ENCODE assay signal across 21 mouse cellular contexts in genomic region chr9:78347004-78347403, GRCm38 (mm10). TPM values are rescaled to one million over a fixed set of nuclear protein-coding genes. Genes with fewer than 3 reads are reported as not detected.
DNase-seq lines count a peak whose midpoint lies in the region; ATAC-seq and TF ChIP-seq lines count a peak whose summit lies in the region.
"Had no signal": no experiment of that assay in that cellular context is flagged by ENCODE, and none has a peak within 500 bp of the region (broad histone marks: within the 10 kb centered on the region; RNA-seq: fewer than 3 reads in every experiment).

No protein-coding gene starts in this region.

- H3K4me3 ChIP-seq in embryonic facial prominence, embryonic 14.5 days (ENCODE audit: low read depth, low read length) = no peak overlapping the region
- H3K4me3 ChIP-seq in embryonic facial prominence, embryonic 10.5 days = no peak overlapping the region
- no peak overlapping the region for H3K4me3 ChIP-seq in lung, embryonic 14.5 days (ENCODE audit: low read depth, low read length)
- no peak overlapping the region for H3K4me3 ChIP-seq in intestine, postnatal 0 days (ENCODE audit: low read depth, low read length)
- H3K4me3 ChIP-seq in stomach, embryonic 15.5 days (replicated peaks) = no peak overlapping the region
- H3K4me3 ChIP-seq: heart, embryonic 15.5 days; hindbrain, embryonic 10.5 days; liver, embryonic 15.5 days; neural tube, embryonic 12.5 days had no signal

- no peaks in the 10 kb centered on the region for H3K36me3 ChIP-seq in embryonic facial prominence, embryonic 14.5 days (ENCODE audit: control insufficient read depth, insufficient read depth, low read length)
- no peaks in the 10 kb centered on the region for H3K36me3 ChIP-seq in embryonic facial prominence, embryonic 10.5 days (replicated peaks)
- no peaks in the 10 kb centered on the region for H3K36me3 ChIP-seq in lung, embryonic 14.5 days (ENCODE audit: insufficient read depth)
- no peaks in the 10 kb centered on the region for H3K36me3 ChIP-seq in intestine, postnatal 0 days (ENCODE audit: control insufficient read depth, insufficient read depth)
- H3K36me3 ChIP-seq in stomach, embryonic 15.5 days = no peaks in the 10 kb centered on the region
- H3K36me3 ChIP-seq: heart, embryonic 15.5 days; hindbrain, embryonic 10.5 days; liver, embryonic 15.5 days; neural tube, embryonic 12.5 days had no signal

- no peaks in the 10 kb centered on the region for H3K27me3 ChIP-seq in embryonic facial prominence, embryonic 14.5 days (replicated peaks; ENCODE audit: control insufficient read depth, insufficient read depth, low read length)
- H3K27me3 ChIP-seq in embryonic facial prominence, embryonic 10.5 days (replicated peaks; ENCODE audit: low read depth, poor library complexity, severe bottlenecking) = no peaks in the 10 kb centered on the region
- no peaks in the 10 kb centered on the region for H3K27me3 ChIP-seq in lung, embryonic 14.5 days (ENCODE audit: insufficient read depth, low read length)
- H3K27me3 ChIP-seq in intestine, postnatal 0 days (replicated peaks; ENCODE audit: control insufficient read depth, insufficient read depth, low read length) = no peaks in the 10 kb centered on the region
- H3K27me3 ChIP-seq in stomach, embryonic 15.5 days (replicated peaks) = no peaks in the 10 kb centered on the region
- H3K27me3 ChIP-seq: heart, embryonic 15.5 days; liver, embryonic 15.5 days; neural tube, embryonic 12.5 days had no signal

- 61% methylated on average over 3 of the region's 3 CpGs for WGBS in embryonic facial prominence, embryonic 14.5 days
- WGBS in embryonic facial prominence, embryonic 10.5 days = 69% methylated on average over 3 of the region's 3 CpGs
- 59% methylated on average over 3 of the region's 3 CpGs for WGBS in lung, embryonic 14.5 days
- WGBS in intestine, postnatal 0 days = 39% methylated on average over 3 of the region's 3 CpGs
- WGBS in stomach, embryonic 15.5 days = 41% methylated on average over 3 of the region's 3 CpGs

- no peak overlapping the region for H3K27ac ChIP-seq in embryonic facial prominence, embryonic 14.5 days (replicated peaks; ENCODE audit: low read depth, low read length)
- H3K27ac ChIP-seq in embryonic facial prominence, embryonic 10.5 days (replicated peaks) = no peak overlapping the region
- no peak overlapping the region for H3K27ac ChIP-seq in lung, embryonic 14.5 days (ENCODE audit: low read depth)
- no peak overlapping the region for H3K27ac ChIP-seq in intestine, postnatal 0 days (ENCODE audit: low read depth, low read length)
- H3K27ac ChIP-seq in stomach, embryonic 15.5 days = no peak overlapping the region
- H3K27ac ChIP-seq: heart, embryonic 15.5 days; hindbrain, embryonic 10.5 days; liver, embryonic 15.5 days; neural tube, embryonic 12.5 days had no signal

- DNase-seq in embryonic facial prominence, embryonic 14.5 days (ENCODE audit: low spot score) = no peak
- no peak for DNase-seq in embryonic facial prominence, embryonic 10.5 days (ENCODE audit: low spot score)
- peak; percentile 3 for DNase-seq in lung, embryonic 14.5 days
- DNase-seq in lung, postnatal 4 days = no peak
- DNase-seq in gastrocnemius, postnatal 10 days = no peak
- no peak for DNase-seq in cerebellum, postnatal 14 days
- DNase-seq: cerebellum, postnatal 25 days; layer of hippocampus, postnatal 36 days; left cerebral cortex, postnatal 4 days; right cerebral cortex, postnatal 25 days had no signal

- peak; percentile 50; the same call in 1 of the 2 replicates for ATAC-seq in embryonic facial prominence, embryonic 14.5 days (ENCODE audit: low read depth)
- ATAC-seq in lung, embryonic 14.5 days (ENCODE audit: insufficient read depth) = no peak
- ATAC-seq in intestine, postnatal 0 days = peak; percentile 52
- ATAC-seq in stomach, embryonic 15.5 days (ENCODE audit: insufficient read depth, low FRiP score, low read depth) = peak; percentile 76
- ATAC-seq: activated CD4-positive, CD25-positive, alpha-beta regulatory T cell, adult 4 months had no signal

- no peak for TF ChIP-seq CTCF in lung, embryonic 14.5 days (IDR thresholded peaks at IDR 0.05; ENCODE audit: low read depth)
- no peak for TF ChIP-seq CTCF in intestine, postnatal 0 days (IDR thresholded peaks at IDR 0.05; ENCODE audit: low read depth)

- H3K4me1 ChIP-seq in embryonic facial prominence, embryonic 14.5 days (ENCODE audit: control insufficient read depth, insufficient read depth, low read length) = no peaks in the 10 kb centered on the region
- no peaks in the 10 kb centered on the region for H3K4me1 ChIP-seq in embryonic facial prominence, embryonic 10.5 days
- H3K4me1 ChIP-seq in lung, embryonic 14.5 days (ENCODE audit: insufficient read depth) = no peaks in the 10 kb centered on the region
- no peaks in the 10 kb centered on the region for H3K4me1 ChIP-seq in intestine, postnatal 0 days (replicated peaks; ENCODE audit: control insufficient read depth, insufficient read depth, low read length)
- H3K4me1 ChIP-seq in stomach, embryonic 15.5 days = no peaks in the 10 kb centered on the region
- H3K4me1 ChIP-seq: heart, embryonic 15.5 days; hindbrain, embryonic 10.5 days; liver, embryonic 15.5 days; neural tube, embryonic 12.5 days had no signal

- H3K9me3 ChIP-seq in embryonic facial prominence, embryonic 14.5 days (ENCODE audit: control insufficient read depth, low read length) = no peaks in the 10 kb centered on the region
- H3K9me3 ChIP-seq in embryonic facial prominence, embryonic 10.5 days = no peaks in the 10 kb centered on the region
- H3K9me3 ChIP-seq in lung, embryonic 14.5 days (ENCODE audit: low read depth, low read length) = no peaks in the 10 kb centered on the region
- H3K9me3 ChIP-seq in intestine, postnatal 0 days (ENCODE audit: control insufficient read depth) = no peaks in the 10 kb centered on the region
- no peaks in the 10 kb centered on the region for H3K9me3 ChIP-seq in stomach, embryonic 15.5 days
- H3K9me3 ChIP-seq: heart, embryonic 15.5 days; hindbrain, embryonic 10.5 days; liver, embryonic 15.5 days; neural tube, embryonic 12.5 days had no signal

- no peak overlapping the region for H3K4me2 ChIP-seq in embryonic facial prominence, embryonic 14.5 days (ENCODE audit: low read depth, low read length)
- no peak overlapping the region for H3K4me2 ChIP-seq in lung, embryonic 14.5 days
- H3K4me2 ChIP-seq in intestine, postnatal 0 days (replicated peaks; ENCODE audit: low read depth) = peak overlapping the region; percentile 27; the same call in 1 of the 2 replicates
- H3K4me2 ChIP-seq in stomach, embryonic 15.5 days = no peak overlapping the region
- H3K4me2 ChIP-seq: heart, embryonic 15.5 days; liver, embryonic 15.5 days; neural tube, embryonic 12.5 days had no signal

- no peak overlapping the region for H3K9ac ChIP-seq in embryonic facial prominence, embryonic 14.5 days (ENCODE audit: low read depth, low read length)
- H3K9ac ChIP-seq in lung, embryonic 14.5 days = no peak overlapping the region
- H3K9ac ChIP-seq in intestine, postnatal 0 days (ENCODE audit: low read depth, low read length) = no peak overlapping the region
- H3K9ac ChIP-seq in stomach, embryonic 15.5 days = no peak overlapping the region
- H3K9ac ChIP-seq: heart, embryonic 15.5 days; liver, embryonic 15.5 days; neural tube, embryonic 12.5 days had no signal

RNA-seq across cellular contexts. Expression of gene Gsta2, which starts 8.6 kb away (rescaled TPM):
- polyA plus RNA-seq in embryonic facial prominence, embryonic 14.5 days (2014; fragmentation: Nextera tagmentation; extraction: Ambion mirVana) = 4.9 and 5.5 TPM in 2 replicates
- not detected in 2 replicates for polyA plus RNA-seq in embryonic facial prominence, embryonic 10.5 days (2016; fragmentation: Nextera tagmentation; extraction: Ambion mirVana)
- polyA plus RNA-seq in lung, embryonic 14.5 days (2014; fragmentation: Nextera tagmentation; extraction: Ambion mirVana) = 0.21 TPM in 1 of 2 replicates, not detected in the other
- polyA plus RNA-seq in intestine, postnatal 0 days (2015; fragmentation: Nextera tagmentation; extraction: Ambion mirVana) = 94.5 and 130 TPM in 2 replicates
- polyA plus RNA-seq in stomach, embryonic 15.5 days (2015; fragmentation: Nextera tagmentation; extraction: Ambion mirVana) = 9.6 and 11.7 TPM in 2 replicates
- not detected for total RNA-seq in gastrocnemius, postnatal 10 days (2021)
- total RNA-seq: CH12.LX; layer of hippocampus, postnatal 36 days; left cerebral cortex, postnatal 4 days had no signal
- polyA plus RNA-seq: activated CD4-positive, CD25-positive, alpha-beta regulatory T cell, adult 4 months; embryonic facial prominence, embryonic 11.5 days; heart, embryonic 15.5 days; hindbrain, embryonic 10.5 days; neural tube, embryonic 12.5 days had no signal

RNA-seq across cellular contexts. Expression of gene Omt2b, which starts 19.6 kb away (rescaled TPM):
- not detected in 2 replicates for polyA plus RNA-seq in embryonic facial prominence, embryonic 14.5 days (2014; fragmentation: Nextera tagmentation; extraction: Ambion mirVana)
- polyA plus RNA-seq in embryonic facial prominence, embryonic 10.5 days (2016; fragmentation: Nextera tagmentation; extraction: Ambion mirVana) = not detected in 2 replicates
- polyA plus RNA-seq in lung, embryonic 14.5 days (2014; fragmentation: Nextera tagmentation; extraction: Ambion mirVana) = not detected in 2 replicates
- polyA plus RNA-seq in intestine, postnatal 0 days (2015; fragmentation: Nextera tagmentation; extraction: Ambion mirVana) = not detected in 2 replicates
- not detected in 2 replicates for polyA plus RNA-seq in stomach, embryonic 15.5 days (2015; fragmentation: Nextera tagmentation; extraction: Ambion mirVana)
- total RNA-seq in gastrocnemius, postnatal 10 days (2021) = not detected
- total RNA-seq: CH12.LX; layer of hippocampus, postnatal 36 days; left cerebral cortex, postnatal 4 days had no signal
- polyA plus RNA-seq: activated CD4-positive, CD25-positive, alpha-beta regulatory T cell, adult 4 months; embryonic facial prominence, embryonic 11.5 days; gonadal fat pad, adult 2 months; heart, embryonic 15.5 days; hindbrain, embryonic 10.5 days; liver, embryonic 15.5 days; neural tube, embryonic 12.5 days had no signal

RNA-seq across cellular contexts. Expression of gene Dppa5a, which starts 21.0 kb away (rescaled TPM):
- 0.37 TPM in 1 of 2 replicates, not detected in the other for polyA plus RNA-seq in embryonic facial prominence, embryonic 14.5 days (2014; fragmentation: Nextera tagmentation; extraction: Ambion mirVana)
- polyA plus RNA-seq in embryonic facial prominence, embryonic 10.5 days (2016; fragmentation: Nextera tagmentation; extraction: Ambion mirVana) = 0.26 TPM in 1 of 2 replicates, not detected in the other
- not detected in 2 replicates for polyA plus RNA-seq in lung, embryonic 14.5 days (2014; fragmentation: Nextera tagmentation; extraction: Ambion mirVana)
- not detected in 2 replicates for polyA plus RNA-seq in intestine, postnatal 0 days (2015; fragmentation: Nextera tagmentation; extraction: Ambion mirVana)
- not detected in 2 replicates for polyA plus RNA-seq in stomach, embryonic 15.5 days (2015; fragmentation: Nextera tagmentation; extraction: Ambion mirVana)
- total RNA-seq in gastrocnemius, postnatal 10 days (2021) = not detected
- total RNA-seq: CH12.LX; layer of hippocampus, postnatal 36 days had no signal
- polyA plus RNA-seq: activated CD4-positive, CD25-positive, alpha-beta regulatory T cell, adult 4 months; embryonic facial prominence, embryonic 11.5 days; gonadal fat pad, adult 2 months; heart, embryonic 15.5 days; liver, embryonic 15.5 days; neural tube, embryonic 12.5 days had no signal

RNA-seq across cellular contexts. Expression of gene Ooep, which starts 31.5 kb away (rescaled TPM):
- polyA plus RNA-seq in embryonic facial prominence, embryonic 14.5 days (2014; fragmentation: Nextera tagmentation; extraction: Ambion mirVana) = 3.1 and 3.7 TPM in 2 replicates
- polyA plus RNA-seq in embryonic facial prominence, embryonic 10.5 days (2016; fragmentation: Nextera tagmentation; extraction: Ambion mirVana) = 0.80 and 0.96 TPM in 2 replicates
- polyA plus RNA-seq in lung, embryonic 14.5 days (2014; fragmentation: Nextera tagmentation; extraction: Ambion mirVana) = 1.7 and 2.9 TPM in 2 replicates
- polyA plus RNA-seq in intestine, postnatal 0 days (2015; fragmentation: Nextera tagmentation; extraction: Ambion mirVana) = 0.47 and 0.51 TPM in 2 replicates
- 0.37 and 0.50 TPM in 2 replicates for polyA plus RNA-seq in stomach, embryonic 15.5 days (2015; fragmentation: Nextera tagmentation; extraction: Ambion mirVana)
- under 1 TPM in 1 of 2 experiments, not detected in 1; 0.12 TPM for total RNA-seq in gastrocnemius, postnatal 10 days (2021)
- total RNA-seq: CH12.LX; layer of hippocampus, postnatal 36 days had no signal
- polyA plus RNA-seq: gonadal fat pad, adult 2 months had no signal

RNA-seq across cellular contexts. Expression of gene Omt2a, which starts 32.4 kb away (rescaled TPM):
- not detected in 2 replicates for polyA plus RNA-seq in embryonic facial prominence, embryonic 14.5 days (2014; fragmentation: Nextera tagmentation; extraction: Ambion mirVana)
- polyA plus RNA-seq in embryonic facial prominence, embryonic 10.5 days (2016; fragmentation: Nextera tagmentation; extraction: Ambion mirVana) = not detected in 2 replicates
- polyA plus RNA-seq in lung, embryonic 14.5 days (2014; fragmentation: Nextera tagmentation; extraction: Ambion mirVana) = not detected in 2 replicates
- polyA plus RNA-seq in intestine, postnatal 0 days (2015; fragmentation: Nextera tagmentation; extraction: Ambion mirVana) = not detected in 2 replicates
- polyA plus RNA-seq in stomach, embryonic 15.5 days (2015; fragmentation: Nextera tagmentation; extraction: Ambion mirVana) = not detected in 2 replicates
- not detected for total RNA-seq in gastrocnemius, postnatal 10 days (2021)
- total RNA-seq: CH12.LX; layer of hippocampus, postnatal 36 days; left cerebral cortex, postnatal 4 days had no signal
- polyA plus RNA-seq: activated CD4-positive, CD25-positive, alpha-beta regulatory T cell, adult 4 months; embryonic facial prominence, embryonic 11.5 days; gonadal fat pad, adult 2 months; heart, embryonic 15.5 days; hindbrain, embryonic 10.5 days; liver, embryonic 15.5 days; neural tube, embryonic 12.5 days; thymus, postnatal 0 days had no signal
